Comparison of ENCODE assay signal across 14 mouse cellular contexts in the genomic region with DNA sequence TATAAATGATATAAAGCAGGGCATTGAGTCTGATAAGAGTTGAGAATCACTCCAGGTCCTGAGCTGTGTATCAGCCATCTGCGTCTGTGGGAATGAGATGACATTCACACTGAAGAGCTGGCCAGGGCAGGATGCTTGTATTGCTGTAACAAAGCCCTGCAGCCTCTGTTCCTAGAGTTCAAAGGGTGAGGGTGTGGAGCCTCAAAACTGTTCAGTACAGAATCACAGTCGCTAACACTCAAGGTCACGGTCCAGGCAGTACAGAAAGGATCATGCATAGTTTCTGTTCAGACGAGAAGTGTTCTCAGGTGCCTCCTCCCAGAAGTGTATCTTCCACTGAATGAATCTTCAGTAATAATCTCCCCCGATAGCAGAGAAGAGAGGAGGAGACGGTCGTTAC.
"Had no signal": no experiment of that assay in that cellular context is flagged by ENCODE, and none has a peak within 500 bp of the region (broad histone marks: within the 10 kb centered on the region; RNA-seq: fewer than 3 reads in every experiment).

No protein-coding gene starts in this region.

- H3K9me3 ChIP-seq: limb, embryonic 15.5 days; liver, embryonic 13.5 days; midbrain, embryonic 13.5 days; neural tube, embryonic 13.5 days had no signal

- DNase-seq: kidney, adult 11 months; kidney, adult 9 months; kidney, postnatal 4 days; liver, embryonic 13.5 days; lung, adult 18-20 months; lung, postnatal 36 days; right cerebral cortex, adult 18-20 months; right cerebral cortex, postnatal 25 days had no signal

- ATAC-seq: midbrain, embryonic 13.5 days had no signal

- H3K27me3 ChIP-seq: limb, embryonic 15.5 days; liver, embryonic 13.5 days; neural tube, embryonic 13.5 days had no signal

- H3K4me2 ChIP-seq: limb, embryonic 15.5 days; liver, embryonic 13.5 days; midbrain, embryonic 13.5 days; neural tube, embryonic 13.5 days had no signal

- H3K4me3 ChIP-seq: left cerebral cortex, adult 2 months; limb, embryonic 15.5 days; liver, embryonic 13.5 days; midbrain, embryonic 13.5 days; myocyte; neural tube, embryonic 13.5 days had no signal

- H3K36me3 ChIP-seq: limb, embryonic 15.5 days; liver, embryonic 13.5 days; midbrain, embryonic 13.5 days; neural tube, embryonic 13.5 days had no signal

- H3K27ac ChIP-seq: kidney, postnatal 0 days; left cerebral cortex, adult 2 months; limb, embryonic 15.5 days; liver, embryonic 13.5 days; midbrain, embryonic 13.5 days; neural tube, embryonic 13.5 days had no signal

- H3K9ac ChIP-seq: limb, embryonic 15.5 days; liver, embryonic 13.5 days; midbrain, embryonic 13.5 days; neural tube, embryonic 13.5 days had no signal
